Mouse (Mus musculus) heart, embryonic 14.5 days (tissue): Measurements from ENCODE around the gene Cd209d. TPM values are rescaled to one million over a fixed set of nuclear protein-coding genes. Genes with fewer than 3 reads are reported as not detected.
"Not testable (repeated sequence)": the region's sequence is repeated elsewhere in the genome, so short reads cannot be mapped to it uniquely, and the experiment has no call there.

Source experiments
- ATAC-seq: fragments of 200-750 bp; cut with Nextera tagmentation; 2 replicates; pipeline ENCODE4 v1.8.0; 2017; ENCODE audit warnings: low read depth, moderate TSS enrichment; ENCODE audit not compliant: insufficient number of reproducible peaks, insufficient read depth, low FRiP score
- H3K27ac ChIP-seq, 2 experiments: fragments of 200-500 bp in 1 of 2; fragments of 300-500 bp in 1 of 2; sonication (generic) in 1 of 2; replicated peaks in 1 of 2; 2 replicates each; pipeline ENCODE4 v1.5.1; 2012 to 2014; ENCODE audit warnings: low read depth in 2 of 2, low read length in 2 of 2, control low read depth in 1 of 2, mild to moderate bottlenecking in 1 of 2, mixed read lengths in 1 of 2; ENCODE audit not compliant: control insufficient read depth in 1 of 2, insufficient read depth in 1 of 2
- H3K27me3 ChIP-seq: fragments of 300-500 bp; sonication (generic); 2 replicates; pipeline ENCODE4 v1.6.1; 2014; ENCODE audit warnings: mild to moderate bottlenecking, low read length, control low read depth; ENCODE audit not compliant: control insufficient read depth, insufficient read depth
- H3K36me3 ChIP-seq: fragments of 300-500 bp; sonication (generic); 2 replicates; pipeline ENCODE4 v1.6.1; 2014; ENCODE audit warnings: mild to moderate bottlenecking, control low read depth, low read length, mixed read lengths; ENCODE audit not compliant: control insufficient read depth, insufficient read depth
- H3K4me1 ChIP-seq, 2 experiments: fragments of 200-500 bp in 1 of 2; fragments of 300-500 bp in 1 of 2; sonication (generic) in 1 of 2; 2 replicates each; pipeline ENCODE4 v1.6.1; 2012 to 2014; ENCODE audit warnings: low read length in 2 of 2, control low read depth in 1 of 2, mixed read lengths in 1 of 2; ENCODE audit not compliant: control insufficient read depth in 2 of 2, insufficient read depth in 2 of 2
- H3K4me2 ChIP-seq: fragments of 300-500 bp; sonication (generic); 2 replicates; pipeline ENCODE4 v1.6.1; 2014; ENCODE audit warnings: mild to moderate bottlenecking, low read length
- H3K4me3 ChIP-seq, 2 experiments: fragments of 200-500 bp in 1 of 2; fragments of 300-500 bp in 1 of 2; sonication (generic) in 1 of 2; 2 replicates each; pipeline ENCODE4 v1.5.1; 2012 to 2014; ENCODE audit warnings: low read length in 2 of 2, mild to moderate bottlenecking in 2 of 2, control low read depth in 1 of 2, low read depth in 1 of 2, moderate library complexity in 1 of 2; ENCODE audit not compliant: control insufficient read depth in 1 of 2, insufficient read depth in 1 of 2
- H3K9ac ChIP-seq: fragments of 300-500 bp; sonication (generic); 2 replicates; pipeline ENCODE4 v1.6.1; 2014; ENCODE audit warnings: mild to moderate bottlenecking, low read length
- H3K9me3 ChIP-seq: fragments of 300-500 bp; sonication (generic); 2 replicates; pipeline ENCODE4 v1.6.1; 2016; ENCODE audit warnings: low read length, control low read depth; ENCODE audit not compliant: control insufficient read depth
- WGBS: fragments of 180-500 bp; shearing (Covaris S2); extraction: QIAGEN DNeasy Blood & Tissue Kit; methylation state at CpG from one replicate; pipeline ENCODE4 v1.1.7; 2014; 5-methylcytosine and 5-hydroxymethylcytosine counted together
- polyA plus RNA-seq: library from polyadenylated mRNA; unstranded; fragments of >200 nt; fragmentation: Nextera tagmentation; extraction: Ambion mirVana; gene quantifications from 2 replicates; pipeline ENCODE4 v1.2.1, GENCODE M21; 2014

Gene Cd209d
- polyA plus RNA-seq, result not detected in 2 replicates

- 70% methylated on average over 4 of the region's 4 CpGs for WGBS
- 0 out of 2 replicates have a peak, but pooled peaks cover 6% of the 10 kb centered on the region for H3K9me3 ChIP-seq
- H3K4me3 ChIP-seq, result no peak within 1 kb of the TSS
- H3K27me3 ChIP-seq, result no peaks in the 10 kb centered on the region
- H3K27ac ChIP-seq, result no peak within 1 kb of the TSS
- no peaks in the 10 kb centered on the region for H3K36me3 ChIP-seq
- H3K9ac ChIP-seq, result no peak within 1 kb of the TSS
- H3K4me1 ChIP-seq, result no peaks in the 10 kb centered on the region
- ATAC-seq, result no peak
- no peak within 1 kb of the TSS for H3K4me2 ChIP-seq
Measured at GRCm38 (mm10) chr8:3878455-3878854, at the start of gene Cd209d. TSS of gene Cd209d (minus strand) at chr8:3878555.

GRCm38 (mm10) chr8:3926744-3927143 lies 48.4 kb upstream of the Cd209d start, which contains the start of gene Cd209b:
TSS of gene Cd209b (minus strand) at chr8:3926844.
- H3K27ac ChIP-seq, result no peak within 1 kb of the TSS
- ATAC-seq, result no peak
- no peaks in the 10 kb centered on the region for H3K27me3 ChIP-seq
- H3K4me3 ChIP-seq, result no peak within 1 kb of the TSS
- H3K4me1 ChIP-seq, result no peaks in the 10 kb centered on the region
- no peaks in the 10 kb centered on the region for H3K36me3 ChIP-seq
- no peak within 1 kb of the TSS for H3K4me2 ChIP-seq
- WGBS, result 76% methylated on average over 3 of the region's 3 CpGs
- peaks cover 4% of the 10 kb centered on the region for H3K9me3 ChIP-seq
- H3K9ac ChIP-seq, result no peak within 1 kb of the TSS

- Histone ChIP-seq H3K27me3 (no peaks in the 10 kb centered on the region), H3K27ac (no peak overlapping the region), H3K9me3 (peaks cover 6% of the 10 kb centered on the region; the same call in 1 of the 2 replicates), H3K36me3 (no peaks in the 10 kb centered on the region), H3K9ac (no peak overlapping the region), H3K4me3 (no peak overlapping the region), H3K4me2 (no peak overlapping the region), H3K4me1 (no peaks in the 10 kb centered on the region)
- 67% methylated on average over 2 of the region's 2 CpGs for WGBS
- no peak for ATAC-seq
Measured at GRCm38 (mm10) chr8:3876121-3876520, 2.2 kb downstream of the Cd209d start.

- ATAC-seq, H3K4me3 ChIP-seq, H3K9me3 ChIP-seq, H3K36me3 ChIP-seq, H3K27me3 ChIP-seq, H3K9ac ChIP-seq, H3K27ac ChIP-seq, H3K4me1 ChIP-seq, H3K4me2 ChIP-seq: not testable (repeated sequence)
Measured at GRCm38 (mm10) chr8:3862736-3863135, 15.6 kb downstream of the Cd209d start.

- no peaks in the 10 kb centered on the region; the same call in 1 of the 2 replicates for H3K9me3 ChIP-seq
- H3K36me3 ChIP-seq, result no peaks in the 10 kb centered on the region
- 50% methylated on average over 2 of the region's 2 CpGs for WGBS
- no peak within 1 kb of the TSS for H3K27ac ChIP-seq
- ATAC-seq, result no peak
- no peak within 1 kb of the TSS for H3K4me2 ChIP-seq
- no peaks in the 10 kb centered on the region for H3K27me3 ChIP-seq
- H3K4me1 ChIP-seq, result no peaks in the 10 kb centered on the region
- H3K4me3 ChIP-seq, result no peak within 1 kb of the TSS
- H3K9ac ChIP-seq, result no peak within 1 kb of the TSS
Measured at GRCm38 (mm10) chr8:3854209-3854608, 24.1 kb downstream of the Cd209d start, which contains the start of gene Cd209e. TSS of gene Cd209e (minus strand) at chr8:3854309.

Other genes with a start within 250 kb of the Cd209d start
- gene Stxbp2, start 247.6 kb downstream of the Cd209d start, polyA plus RNA-seq, result 39.0 and 40.2 TPM in 2 replicates
- gene Retn, start 222.8 kb downstream of the Cd209d start, polyA plus RNA-seq, result not detected in 2 replicates
- 0.18 and 0.22 TPM in 2 replicates for gene Mcemp1, start 212.8 kb downstream of the Cd209d start, polyA plus RNA-seq
- 8.1 and 10.0 TPM in 2 replicates for gene Fcor, start 206.2 kb downstream of the Cd209d start, polyA plus RNA-seq
- gene Trappc5, start 202.3 kb downstream of the Cd209d start, polyA plus RNA-seq, result 27.6 and 28.4 TPM in 2 replicates
- gene Fcer2a, start 184.4 kb downstream of the Cd209d start, polyA plus RNA-seq, result not detected in 2 replicates
- 4.3 and 6.0 TPM in 2 replicates for gene Clec4g, start 157.9 kb downstream of the Cd209d start, polyA plus RNA-seq
- gene Cd209a, start 129.6 kb downstream of the Cd209d start, polyA plus RNA-seq, result not detected in 2 replicates
- not detected in 2 replicates for gene Cd209e, start 24.2 kb downstream of the Cd209d start, polyA plus RNA-seq
- not detected in 2 replicates for gene Cd209b, start 48.3 kb upstream of the Cd209d start, polyA plus RNA-seq
- gene Cd209c, start 76.2 kb upstream of the Cd209d start, polyA plus RNA-seq, result 0.46 and 0.59 TPM in 2 replicates
- gene Cd209f, start 227.3 kb upstream of the Cd209d start, polyA plus RNA-seq, result not detected in 2 replicates